Mouse (Mus musculus) intestine, embryonic 14.5 days (tissue): ENCODE data around the gene Fmnl2. TPM values are rescaled to one million over a fixed set of nuclear protein-coding genes. Genes with fewer than 3 reads are reported as not detected.

Experiments
- ATAC-seq: fragments of 200-750 bp; cut with Nextera tagmentation; replicated peaks from 2 replicates; pipeline ENCODE4 v1.8.0; 2017; ENCODE audit warnings: low read depth, moderate number of reproducible peaks, moderate TSS enrichment, moderate library complexity; ENCODE audit not compliant: low FRiP score, low TSS enrichment
- DNase-seq: peaks from one replicate; pipeline ENCODE4 v3.0.0-alpha.2; 2018; ENCODE audit warnings: low spot score
- H3K27ac ChIP-seq: fragments of 300-500 bp; sonication (generic); 2 replicates; pipeline ENCODE4 v1.5.1; 2014; ENCODE audit warnings: low read depth, mild to moderate bottlenecking, control low read depth
- H3K27me3 ChIP-seq: fragments of 300-500 bp; sonication (generic); replicated peaks from 2 replicates; pipeline ENCODE4 v1.6.1; 2014; ENCODE audit warnings: low read length, control low read depth; ENCODE audit not compliant: control insufficient read depth, insufficient read depth
- H3K36me3 ChIP-seq: fragments of 300-500 bp; sonication (generic); 2 replicates; pipeline ENCODE4 v1.6.1; 2014; ENCODE audit warnings: low read length, control low read depth; ENCODE audit not compliant: control insufficient read depth, insufficient read depth
- H3K4me1 ChIP-seq: fragments of 300-500 bp; sonication (generic); replicated peaks from 2 replicates; pipeline ENCODE4 v1.6.1; 2014; ENCODE audit warnings: low read length, control low read depth, mixed read lengths; ENCODE audit not compliant: control insufficient read depth, insufficient read depth
- H3K4me2 ChIP-seq: fragments of 300-500 bp; sonication (generic); 2 replicates; pipeline ENCODE4 v1.6.1; 2014; ENCODE audit warnings: low read length
- H3K4me3 ChIP-seq: fragments of 300-500 bp; sonication (generic); 2 replicates; pipeline ENCODE4 v1.5.1; 2014; ENCODE audit warnings: low read depth, low read length, control low read depth, mixed read lengths
- H3K9ac ChIP-seq: fragments of 300-500 bp; sonication (generic); 2 replicates; pipeline ENCODE4 v1.6.1; 2014; ENCODE audit warnings: mild to moderate bottlenecking, low read length
- H3K9me3 ChIP-seq: fragments of 300-500 bp; sonication (generic); 2 replicates; pipeline ENCODE4 v1.6.1; 2016; ENCODE audit warnings: low read length, control low read depth; ENCODE audit not compliant: control insufficient read depth
- WGBS: fragments of 180-500 bp; shearing (Covaris S2); extraction: QIAGEN DNeasy Blood & Tissue Kit; methylation state at CpG from one replicate; pipeline ENCODE4 v1.1.7; 2014; 5-methylcytosine and 5-hydroxymethylcytosine counted together
- polyA plus RNA-seq: library from polyadenylated mRNA; unstranded; fragments of >200 nt; fragmentation: Nextera tagmentation; extraction: Ambion mirVana; gene quantifications from 2 replicates; pipeline ENCODE4 v1.2.1, GENCODE M21; 2014

Gene Fmnl2
- polyA plus RNA-seq, 1 experiment from 2014 or later, result 6.1 TPM

GRCm38 (mm10) chr2:52930106-52930868 lies 72.6 kb downstream of the Fmnl2 start:
- no peaks in the 10 kb centered on the region for H3K36me3 ChIP-seq
- no peaks in the 10 kb centered on the region for H3K9me3 ChIP-seq
- WGBS, result 72% methylated on average over 5 of the region's 5 CpGs
- no peak overlapping the region for H3K4me2 ChIP-seq
- no peak overlapping the region for H3K27ac ChIP-seq
- no peak for DNase-seq
- no peaks in the 10 kb centered on the region; the same call in 1 of the 2 replicates for H3K4me1 ChIP-seq
- no peak overlapping the region for H3K4me3 ChIP-seq
- no peaks in the 10 kb centered on the region for H3K27me3 ChIP-seq
- ATAC-seq, result no peak
- no peak overlapping the region for H3K9ac ChIP-seq

DNA sequence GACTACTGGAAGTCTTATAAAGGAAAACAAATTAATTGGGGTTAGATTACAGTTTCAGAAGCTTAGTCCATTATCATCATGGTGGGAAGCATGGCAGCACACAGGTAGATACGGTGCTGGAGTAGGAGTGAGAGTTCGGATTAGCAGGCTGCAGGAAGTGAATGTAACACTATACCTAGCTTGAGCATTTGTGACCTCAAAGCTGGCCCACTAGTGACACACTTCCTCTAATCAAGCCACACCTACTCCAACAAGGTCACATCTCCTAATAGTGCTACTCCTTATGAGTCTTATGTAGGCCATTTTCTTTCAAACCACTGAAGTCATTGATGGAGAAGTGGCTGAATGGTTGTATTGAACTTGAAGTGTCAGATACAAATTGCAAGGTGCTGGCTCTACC lies 73.7 kb downstream of the Fmnl2 start:
- no peaks in the 10 kb centered on the region; the same call in 1 of the 2 replicates for H3K4me1 ChIP-seq
- no peak overlapping the region for H3K27ac ChIP-seq
- no peaks in the 10 kb centered on the region for H3K9me3 ChIP-seq
- 79% methylated on average over 2 of the region's 2 CpGs for WGBS
- no peaks in the 10 kb centered on the region for H3K27me3 ChIP-seq
- no peak for DNase-seq
- no peak overlapping the region for H3K4me3 ChIP-seq
- no peaks in the 10 kb centered on the region for H3K36me3 ChIP-seq
- no peak for ATAC-seq
- no peak overlapping the region for H3K9ac ChIP-seq
- no peak overlapping the region for H3K4me2 ChIP-seq

DNA sequence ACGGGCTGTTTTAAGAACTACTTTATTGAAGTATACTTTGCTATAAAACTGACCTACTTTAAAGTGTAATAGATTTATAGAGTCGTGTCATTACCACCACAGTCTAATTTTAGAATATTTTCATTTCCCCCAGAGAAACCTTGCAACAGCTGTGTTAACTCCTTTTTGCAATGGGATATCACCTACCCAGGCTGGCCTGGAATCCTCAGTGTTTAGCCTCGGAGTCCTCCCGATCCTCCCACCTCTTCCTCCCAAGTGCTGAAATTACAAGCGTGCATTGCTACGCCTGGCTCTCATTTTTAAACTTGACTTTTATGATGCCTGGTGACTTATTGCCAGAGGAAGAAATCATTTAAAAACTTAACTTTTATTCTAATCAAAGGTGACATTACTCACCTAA lies 78.2 kb downstream of the Fmnl2 start:
- H3K27me3 ChIP-seq, result no peaks in the 10 kb centered on the region
- H3K9me3 ChIP-seq, result no peaks in the 10 kb centered on the region
- WGBS, result 55% methylated on average over 6 of the region's 6 CpGs
- DNase-seq (no peak), ATAC-seq (no peak)
- no peaks in the 10 kb centered on the region for H3K36me3 ChIP-seq
- peaks cover 9% of the 10 kb centered on the region for H3K4me1 ChIP-seq
- no peak overlapping the region for H3K4me2 ChIP-seq
- H3K9ac ChIP-seq, result no peak overlapping the region
- H3K4me3 ChIP-seq, result no peak overlapping the region
- no peak overlapping the region for H3K27ac ChIP-seq

DNA sequence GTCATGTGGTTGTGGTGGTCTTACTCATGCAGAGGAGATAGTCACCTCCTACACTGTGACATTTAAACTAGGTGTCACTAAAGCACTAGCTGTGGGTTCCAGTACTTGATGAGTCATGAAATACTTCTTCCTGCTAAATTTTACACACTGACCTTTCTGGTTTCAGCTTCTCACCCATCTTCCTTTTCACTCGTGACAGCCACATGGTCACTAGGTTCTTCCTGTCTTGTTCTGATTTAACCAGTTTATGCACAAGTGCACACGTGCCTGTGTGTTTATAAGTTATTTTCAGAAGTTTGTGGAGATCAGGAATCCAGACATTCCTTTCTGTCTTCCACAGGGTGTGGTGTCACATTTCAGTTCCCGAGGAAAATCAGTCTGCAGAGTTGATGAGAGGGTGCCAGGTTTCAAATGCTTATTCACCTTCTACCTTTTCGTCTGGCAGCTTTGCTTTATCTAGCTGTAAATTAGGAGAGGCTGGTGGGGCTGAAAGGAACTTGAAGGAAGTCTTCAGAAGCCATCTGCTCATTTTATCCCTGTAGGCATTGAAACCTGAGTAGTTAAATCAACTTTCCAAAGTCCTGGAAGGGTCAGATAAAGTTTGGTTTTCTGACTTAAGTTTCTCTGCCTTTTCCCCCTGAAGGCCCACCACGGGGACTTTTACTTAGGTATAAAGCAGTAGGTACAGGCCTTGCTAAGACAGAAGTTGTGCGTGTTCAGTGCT lies 80.9 kb downstream of the Fmnl2 start:
- 16% methylated on average over 6 of the region's 6 CpGs for WGBS
- no peak for ATAC-seq
- no peaks in the 10 kb centered on the region for H3K36me3 ChIP-seq

GRCm38 (mm10) chr2:52943644-52944423 lies 86.2 kb downstream of the Fmnl2 start:
- H3K4me2 ChIP-seq, result no peak overlapping the region
- H3K4me3 ChIP-seq, result no peak overlapping the region
- H3K27ac ChIP-seq, result no peak overlapping the region
- ATAC-seq (no peak), DNase-seq (no peak)
- peaks cover 18% of the 10 kb centered on the region for H3K4me1 ChIP-seq
- H3K36me3 ChIP-seq, result no peaks in the 10 kb centered on the region
- H3K9ac ChIP-seq, result no peak overlapping the region
- H3K27me3 ChIP-seq, result no peaks in the 10 kb centered on the region
- no peaks in the 10 kb centered on the region for H3K9me3 ChIP-seq
- WGBS, result 66% methylated on average over 9 of the region's 9 CpGs

More for the DNA sequence above, 80.9 kb downstream of the Fmnl2 start:
- H3K9ac ChIP-seq, result no peak overlapping the region
- H3K4me3 ChIP-seq, result no peak overlapping the region
- no peaks in the 10 kb centered on the region for H3K27me3 ChIP-seq
- H3K27ac ChIP-seq, result no peak overlapping the region
- no peak overlapping the region for H3K4me2 ChIP-seq
- no peak for DNase-seq
- H3K9me3 ChIP-seq, result no peaks in the 10 kb centered on the region
- H3K4me1 ChIP-seq, result peaks cover 15% of the 10 kb centered on the region

DNA sequence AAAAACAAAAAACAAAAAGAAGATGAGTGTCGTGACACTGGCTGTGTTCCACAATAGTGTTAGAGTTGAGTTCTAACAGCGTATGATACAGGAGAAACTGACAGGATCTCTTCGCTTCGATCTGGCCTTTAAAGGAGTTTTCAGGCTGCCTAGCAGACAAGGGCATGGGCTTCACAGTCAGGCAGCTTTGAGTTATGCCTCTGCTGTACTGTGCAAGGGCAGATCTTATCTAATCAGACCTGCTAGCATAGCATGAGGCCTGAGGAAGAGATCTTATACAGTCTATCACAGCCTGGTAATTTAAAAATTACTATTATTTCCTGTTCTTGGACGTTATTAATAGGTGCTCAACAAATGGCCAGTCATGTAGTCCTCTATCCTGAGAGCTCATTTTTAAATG lies 86.9 kb downstream of the Fmnl2 start:
- no peak overlapping the region for H3K27ac ChIP-seq
- no peak overlapping the region for H3K4me3 ChIP-seq
- no peak overlapping the region for H3K9ac ChIP-seq
- WGBS, result 71% methylated on average over 5 of the region's 5 CpGs
- H3K9me3 ChIP-seq, result no peaks in the 10 kb centered on the region
- DNase-seq (no peak), ATAC-seq (no peak)
- no peaks in the 10 kb centered on the region for H3K27me3 ChIP-seq
- H3K4me1 ChIP-seq, result peaks cover 16% of the 10 kb centered on the region
- no peaks in the 10 kb centered on the region for H3K36me3 ChIP-seq
- H3K4me2 ChIP-seq, result no peak overlapping the region

DNA sequence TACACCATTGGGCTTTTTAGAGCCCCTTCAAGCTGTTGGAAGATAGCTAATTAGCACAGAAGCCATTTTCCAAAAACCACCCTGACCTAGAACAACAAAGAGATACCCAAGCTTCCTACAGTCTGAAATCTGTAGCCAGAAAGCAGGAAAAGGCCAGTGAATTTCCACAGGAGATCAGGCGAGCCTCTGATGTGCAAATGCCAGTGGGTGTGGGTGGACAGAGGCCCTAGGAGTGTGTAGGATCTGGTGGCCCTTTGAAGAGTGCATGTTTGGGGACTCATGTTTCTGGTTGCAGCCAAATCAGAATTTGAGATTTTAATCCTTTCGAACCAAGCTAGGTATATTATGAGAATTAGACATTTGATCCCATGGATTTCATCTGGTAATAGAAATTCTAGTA lies 88.4 kb downstream of the Fmnl2 start:
- Histone ChIP-seq H3K36me3 (no peaks in the 10 kb centered on the region), H3K4me3 (no peak overlapping the region), H3K9me3 (no peaks in the 10 kb centered on the region), H3K9ac (no peak overlapping the region), H3K4me1 (peaks cover 16% of the 10 kb centered on the region), H3K4me2 (no peak overlapping the region), H3K27me3 (no peaks in the 10 kb centered on the region), H3K27ac (no peak overlapping the region)
- ATAC-seq, result no peak
- no peak for DNase-seq
- 79% methylated on average over 2 of the region's 2 CpGs for WGBS

DNA sequence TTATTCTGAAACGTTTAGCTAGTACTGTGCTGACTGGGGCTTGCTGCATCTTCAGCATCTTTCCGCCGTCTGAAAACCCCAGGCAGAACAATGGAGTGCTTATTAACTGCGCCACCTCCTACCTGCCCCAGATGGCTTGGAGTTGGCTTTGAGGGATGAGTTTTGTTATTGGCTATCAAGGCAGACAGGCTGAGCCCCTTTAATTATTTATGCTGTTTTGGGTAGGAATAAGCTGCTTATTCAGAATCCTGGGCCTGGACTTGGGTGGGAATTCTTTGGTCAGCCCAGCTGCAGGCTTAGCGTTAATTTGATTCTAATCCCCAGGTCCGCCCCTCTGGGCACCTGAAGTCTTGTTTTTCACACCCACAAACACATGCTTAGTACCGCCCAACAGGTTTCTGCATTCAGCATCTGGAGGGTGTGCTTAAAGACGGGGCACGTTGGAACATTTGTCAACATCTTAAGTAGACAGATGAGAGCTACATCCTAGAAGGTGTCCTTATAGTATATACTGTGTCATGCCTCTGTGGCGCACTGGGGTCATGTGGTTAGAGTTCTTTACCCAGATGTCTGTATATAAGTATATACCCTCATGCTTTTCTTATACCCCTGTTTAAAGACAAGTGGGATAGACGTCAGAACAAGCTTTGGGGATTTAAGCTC lies 89.0 kb downstream of the Fmnl2 start:
- H3K4me2 ChIP-seq, result no peak overlapping the region
- ATAC-seq (no peak), DNase-seq (no peak)
- H3K4me3 ChIP-seq, result no peak overlapping the region
- 73% methylated on average over 11 of the region's 11 CpGs for WGBS
- no peak overlapping the region for H3K27ac ChIP-seq
- no peak overlapping the region for H3K9ac ChIP-seq
- no peaks in the 10 kb centered on the region for H3K36me3 ChIP-seq
- no peaks in the 10 kb centered on the region for H3K27me3 ChIP-seq
- no peaks in the 10 kb centered on the region for H3K9me3 ChIP-seq
- peaks cover 16% of the 10 kb centered on the region for H3K4me1 ChIP-seq
